Mouse (Mus musculus): ENCODE results near the gene Nebl.
"Not testable (repeated sequence)": the region's sequence is repeated elsewhere in the genome, so short reads cannot be mapped to it uniquely, and the experiment has no call there.

The Nebl gene

DNA sequence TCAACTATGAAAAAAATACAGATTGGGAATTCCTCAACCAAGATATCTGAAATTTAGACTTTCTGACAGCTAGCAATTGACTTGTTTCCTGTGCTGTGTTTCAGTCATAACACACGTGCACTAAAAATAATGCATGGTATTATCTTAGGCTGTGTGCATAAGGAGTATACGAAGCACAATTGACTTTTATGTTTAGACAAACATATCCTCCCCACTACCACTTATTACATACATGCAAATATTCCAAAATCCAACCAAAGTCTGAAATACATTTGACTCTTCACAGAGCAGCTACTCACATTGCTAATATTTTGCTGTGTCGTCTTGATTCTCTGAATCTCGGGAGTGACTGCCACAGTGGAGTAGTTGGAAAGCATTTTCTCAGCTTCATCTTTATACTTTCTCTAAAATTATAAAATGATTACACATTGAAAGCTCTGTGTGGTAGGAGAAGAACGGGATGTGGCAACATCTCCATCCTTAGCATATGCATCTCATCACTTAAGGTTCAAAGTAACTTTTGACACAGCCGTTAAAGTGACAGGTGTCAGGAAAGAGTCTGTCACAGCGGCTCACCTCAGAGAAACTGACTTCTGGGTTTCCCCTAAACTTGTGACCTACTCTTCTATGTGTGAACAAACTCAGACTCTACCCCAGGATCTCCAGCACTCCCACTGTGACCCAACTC is 340.6 kb downstream of the Nebl start:
- peak; percentile 34 to 73 for DNase-seq

DNA sequence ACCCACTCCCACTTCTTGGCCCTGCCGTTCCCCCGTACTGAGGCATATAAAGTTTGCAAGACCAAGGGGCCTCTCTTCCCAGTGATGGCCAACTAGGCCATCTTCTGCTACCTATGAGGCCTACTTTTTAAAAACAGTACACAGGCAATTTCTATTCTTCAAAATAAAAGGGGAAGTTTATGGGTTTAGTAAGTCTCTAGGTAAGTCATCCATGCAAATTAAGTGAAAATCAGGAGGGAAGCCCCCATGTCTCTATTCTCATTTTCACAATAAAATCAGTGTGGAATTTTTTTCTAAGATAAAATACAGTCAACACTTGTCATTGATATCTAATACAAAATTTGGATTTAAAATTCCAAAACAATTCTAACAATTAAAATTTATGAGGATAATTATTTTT is 341.4 kb downstream of the Nebl start:
- DNase-seq, result no peak

DNA sequence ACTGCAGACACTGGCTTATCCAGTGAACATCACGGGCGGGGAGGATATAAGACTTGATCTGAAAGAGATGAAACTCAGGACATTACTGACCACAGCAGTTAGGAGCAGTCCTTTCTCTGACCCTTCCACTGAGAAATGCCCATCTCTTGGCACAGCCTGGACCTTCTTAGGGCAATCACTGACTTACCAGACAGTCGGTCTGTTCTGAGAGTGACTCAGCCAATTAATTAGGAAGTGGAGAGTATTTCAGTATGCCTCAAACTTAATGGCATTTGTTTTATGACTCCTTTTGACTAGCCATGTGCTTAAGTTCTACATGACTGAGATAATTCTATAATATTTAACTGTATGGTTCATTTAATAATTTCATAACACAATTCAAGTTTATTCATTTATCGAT is 341.9 kb downstream of the Nebl start:
- no peak for DNase-seq

DNA sequence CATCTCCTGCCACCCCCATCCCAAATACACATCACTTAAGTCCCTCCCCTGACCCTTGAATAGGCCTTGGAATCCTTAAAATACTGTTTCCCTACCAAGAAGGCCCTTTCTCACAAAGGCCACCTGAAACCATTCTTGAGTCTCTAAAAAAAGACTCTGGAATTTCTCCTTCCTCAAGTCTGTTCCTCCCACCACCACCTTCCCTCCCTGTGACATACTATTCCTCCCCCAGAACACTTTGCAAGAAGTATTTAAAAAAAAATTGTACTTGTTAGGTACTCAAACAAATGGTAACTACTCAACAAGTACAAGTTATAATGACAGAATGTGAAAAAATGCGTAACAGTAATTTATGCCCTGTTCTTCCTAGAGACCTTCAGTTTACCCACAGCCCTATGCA is 349.0 kb downstream of the Nebl start:
- DNase-seq, result no peak

DNA sequence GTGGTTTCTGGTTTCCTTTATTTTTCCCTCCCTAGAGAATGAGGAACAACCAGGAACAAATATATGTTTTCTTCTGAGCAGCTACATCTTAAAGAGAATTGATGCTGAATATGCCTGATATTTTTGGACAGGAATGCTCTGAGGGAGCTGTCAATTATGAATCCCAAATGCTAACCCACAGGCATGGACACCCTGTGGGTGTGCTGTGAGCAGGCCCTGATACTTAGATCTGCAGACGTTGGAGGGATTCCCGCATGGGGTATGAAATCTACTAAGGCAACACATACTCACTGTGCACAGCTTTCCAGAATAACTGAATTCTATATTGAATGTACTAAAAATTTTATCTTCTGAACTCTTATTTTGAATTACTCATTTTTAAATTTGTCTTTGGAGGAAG is 355.3 kb downstream of the Nebl start:
- DNase-seq, result no peak

DNA sequence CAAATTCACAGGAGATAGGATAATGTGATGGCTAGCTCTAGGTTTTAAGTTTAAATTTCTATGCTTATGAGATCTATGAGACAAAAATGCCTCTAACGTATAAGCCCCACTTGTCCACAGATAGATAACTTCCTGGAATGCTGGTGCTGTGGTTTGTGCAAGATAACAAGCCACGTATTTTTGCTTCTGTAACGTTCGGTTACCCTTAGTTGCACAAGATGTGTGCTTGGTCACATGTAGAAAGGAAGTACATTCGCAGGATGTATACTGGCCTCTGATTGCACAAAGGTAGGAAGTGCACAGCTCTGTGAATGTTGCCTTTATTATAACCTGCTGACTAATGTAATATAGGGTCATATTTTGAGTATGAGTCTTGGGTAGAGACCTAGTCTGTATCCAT is 365.6 kb downstream of the Nebl start:
- peak in 1 of 2 experiments; percentile 19 for DNase-seq

DNA sequence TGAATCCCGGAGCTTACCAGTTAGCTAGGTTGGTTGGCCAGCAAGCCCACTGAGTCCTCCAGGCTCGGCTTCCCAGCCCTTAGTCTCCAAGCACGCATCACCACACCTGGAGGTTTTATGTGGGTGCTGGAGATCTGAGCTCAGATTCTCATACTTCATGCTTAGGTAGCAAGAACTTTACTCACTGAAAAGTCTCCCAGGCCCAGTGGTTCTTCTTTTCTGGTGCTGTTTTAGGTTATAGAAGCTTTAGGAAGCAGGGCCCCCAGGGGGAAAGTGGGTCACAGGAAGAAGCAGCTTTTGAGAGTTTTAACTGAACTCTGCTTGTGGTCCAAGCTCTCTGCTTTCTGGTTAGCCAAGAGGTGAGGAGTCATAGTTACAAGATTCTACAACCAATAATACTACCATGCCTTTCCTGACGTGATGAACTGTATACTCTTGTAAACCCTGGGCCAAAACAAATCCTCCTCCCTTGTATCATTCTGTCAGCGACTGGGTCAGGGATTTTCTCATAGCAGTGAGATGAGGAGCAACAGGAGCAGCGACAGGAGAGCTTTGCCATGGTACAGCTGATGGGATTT is 366.2 kb downstream of the Nebl start:
- peak; percentile 23 to 61 for DNase-seq

DNA sequence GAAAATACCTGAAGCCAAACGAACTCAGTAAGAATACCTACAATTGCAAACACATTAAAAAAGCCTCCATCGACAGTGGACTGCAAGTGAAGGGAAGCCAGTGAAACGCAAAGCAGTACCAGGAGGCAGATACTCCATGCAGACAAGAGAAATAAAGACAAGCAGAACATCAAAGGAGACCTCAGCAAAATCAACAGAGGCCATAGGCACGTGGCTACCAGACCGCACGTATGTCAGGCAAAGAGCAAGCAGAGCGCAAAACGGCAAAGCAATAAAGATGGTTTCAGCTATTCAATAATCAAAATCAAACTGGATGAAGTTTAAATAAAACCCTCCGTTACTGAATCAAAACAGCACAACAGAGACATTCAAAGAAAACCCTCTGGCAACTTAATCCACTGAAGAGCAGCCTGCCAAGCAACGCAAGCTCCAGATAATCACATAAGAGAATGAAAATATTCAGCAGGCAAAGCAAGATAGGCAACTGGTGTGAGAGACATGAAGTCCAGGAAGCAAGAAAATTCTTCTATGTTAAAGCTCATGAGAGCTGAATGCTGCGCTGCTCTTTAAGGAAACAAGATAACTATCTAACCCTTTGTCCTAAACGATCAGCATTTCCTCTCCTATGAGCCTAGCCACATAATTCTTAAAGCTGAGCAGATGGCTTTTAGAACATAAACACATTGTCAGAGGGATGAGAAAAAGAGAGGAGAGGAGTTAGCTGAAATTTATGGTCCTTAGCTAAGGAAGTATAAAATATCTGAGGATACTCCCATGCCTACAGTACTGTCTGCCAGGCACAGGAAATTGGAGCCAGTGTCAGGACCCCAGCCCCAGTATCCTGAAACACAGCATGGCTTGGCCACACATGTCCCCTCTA is 367.7 kb downstream of the Nebl start:
- DNase-seq, result peak in 1 of 2 experiments; percentile 33

DNA sequence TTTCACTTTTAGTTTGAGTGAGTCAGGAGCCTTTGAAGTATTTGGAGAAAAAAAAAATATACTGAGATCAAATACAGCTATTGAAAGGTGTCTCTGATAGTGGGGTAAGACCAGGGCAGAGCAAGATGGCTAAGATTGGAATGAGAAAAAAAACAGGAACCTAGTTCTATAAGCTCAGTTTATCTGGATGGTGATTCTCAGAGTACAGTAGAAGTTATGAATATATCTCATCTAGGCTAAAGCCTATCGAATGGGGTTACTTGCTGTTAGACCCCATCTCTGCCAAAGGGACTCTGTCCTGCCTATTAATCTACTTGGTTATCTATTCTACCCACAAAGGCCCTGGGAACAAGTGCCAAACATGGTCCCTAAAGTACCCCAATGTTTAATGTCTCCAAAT is 369.1 kb downstream of the Nebl start:
- no peak for DNase-seq

DNA sequence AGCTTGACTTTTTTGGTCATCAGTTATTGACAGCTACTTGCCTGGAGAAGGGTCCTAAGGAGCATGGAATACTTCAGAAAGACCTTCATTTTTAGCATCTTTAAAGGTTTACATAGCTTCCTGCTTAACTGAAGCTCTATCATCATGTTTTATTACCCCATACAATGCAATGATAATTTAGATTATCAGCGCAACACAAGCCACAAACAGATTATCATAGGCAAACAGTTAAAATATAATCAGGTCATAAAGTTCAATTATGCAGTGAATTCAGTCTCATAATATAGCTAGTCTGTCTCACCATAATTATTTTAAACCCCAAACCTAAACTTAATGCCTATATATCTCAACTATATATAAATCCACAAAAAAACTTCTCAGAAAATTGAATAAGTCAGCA is 386.6 kb downstream of the Nebl start:
- DNase-seq, result no peak

DNA sequence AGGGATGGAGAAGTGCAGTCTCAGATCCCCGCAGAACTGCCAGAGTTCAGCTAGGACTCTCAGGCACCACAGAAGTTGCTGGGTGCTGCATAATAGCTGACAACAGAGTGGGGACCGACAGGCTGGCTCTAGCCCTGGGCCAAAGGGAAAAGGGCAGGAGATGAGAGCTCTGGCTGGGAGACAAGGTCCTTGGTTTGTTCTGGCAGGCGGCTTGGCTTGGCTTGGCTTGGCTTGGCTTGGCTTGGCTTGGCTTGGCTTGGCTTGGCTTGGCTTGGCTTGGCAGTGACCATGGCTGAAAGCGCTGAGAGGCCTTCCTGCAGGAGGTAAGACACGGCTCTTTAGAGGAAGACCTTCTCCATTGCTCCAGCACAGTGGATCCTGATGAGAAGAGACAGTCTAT is 395.8 kb downstream of the Nebl start:
- DNase-seq, result no peak

DNA sequence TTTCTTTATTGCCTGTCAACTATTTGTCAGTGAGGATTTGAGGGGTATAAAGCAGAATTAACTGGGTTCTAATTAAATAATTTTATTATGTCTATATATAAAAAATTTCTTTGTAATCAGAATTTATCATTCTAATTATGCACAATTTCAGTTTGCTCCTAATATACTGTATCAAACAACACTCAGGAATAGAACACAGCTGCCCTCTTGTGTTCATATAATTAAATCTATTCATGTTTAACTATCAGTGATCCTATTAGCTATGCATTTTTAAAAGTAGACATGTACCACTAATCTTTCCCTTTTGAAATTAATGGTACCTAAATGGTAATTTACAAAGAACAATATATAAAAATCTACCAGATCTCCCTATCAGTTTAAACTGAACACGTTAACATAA is 404.7 kb downstream of the Nebl start:
- DNase-seq, result no peak

DNA sequence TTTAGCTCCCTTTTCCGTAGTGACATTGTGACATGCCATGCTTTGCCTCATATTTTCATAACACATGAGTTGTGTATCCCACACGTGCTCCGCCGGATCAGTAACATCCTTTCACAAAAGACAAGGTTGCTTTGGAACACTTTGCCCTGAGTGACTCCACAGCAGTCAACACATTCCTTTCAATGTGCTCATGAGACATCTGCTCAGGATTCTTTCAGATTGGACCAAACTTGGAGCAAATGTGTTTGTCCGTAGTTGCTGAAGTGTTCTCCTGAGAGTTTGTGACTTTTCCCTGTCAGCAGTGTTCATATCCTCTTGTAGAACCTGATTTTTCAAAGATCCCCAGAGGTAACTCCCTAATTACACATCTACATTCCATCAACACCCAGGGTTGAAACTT is 414.4 kb downstream of the Nebl start:
- no peak for DNase-seq

DNA sequence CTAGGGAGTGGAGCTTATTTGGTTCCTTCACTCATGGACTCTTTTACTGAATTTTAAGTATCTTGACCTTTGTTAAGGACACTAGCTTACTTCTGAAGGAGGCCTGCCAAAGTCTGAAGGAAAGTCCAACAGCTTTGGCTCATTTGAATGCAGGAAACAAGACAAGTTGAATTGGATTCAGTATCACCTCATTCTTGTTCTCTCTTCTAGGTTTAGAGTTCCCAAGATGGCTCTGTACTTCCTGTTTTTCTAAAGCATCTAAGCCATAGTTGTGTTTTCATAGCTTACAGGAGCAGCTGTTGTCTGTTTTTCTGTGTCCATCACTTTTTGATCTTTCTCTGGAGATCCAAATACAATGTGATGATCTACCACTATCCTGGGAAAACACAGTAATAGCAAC is 429.9 kb downstream of the Nebl start:
- DNase-seq, result no peak

DNA sequence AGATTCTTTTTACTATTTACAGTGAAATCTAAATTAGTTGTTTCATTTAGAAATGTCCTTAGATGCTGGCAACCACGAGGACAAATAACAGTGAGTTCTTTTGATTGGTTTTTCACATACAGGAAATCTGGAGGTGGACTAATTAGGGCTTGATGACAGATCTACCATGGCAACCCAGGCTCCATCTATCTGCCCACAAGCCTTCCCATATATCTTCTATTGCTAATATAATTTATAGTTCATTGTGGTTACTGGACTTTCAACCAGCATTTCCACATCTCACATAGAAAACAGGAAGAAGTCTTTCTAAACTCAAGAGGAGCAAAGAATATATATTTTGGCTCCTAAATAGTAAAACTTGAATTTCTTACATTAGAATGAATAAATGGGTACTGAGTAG is 433.8 kb downstream of the Nebl start:
- DNase-seq, result no peak

DNA sequence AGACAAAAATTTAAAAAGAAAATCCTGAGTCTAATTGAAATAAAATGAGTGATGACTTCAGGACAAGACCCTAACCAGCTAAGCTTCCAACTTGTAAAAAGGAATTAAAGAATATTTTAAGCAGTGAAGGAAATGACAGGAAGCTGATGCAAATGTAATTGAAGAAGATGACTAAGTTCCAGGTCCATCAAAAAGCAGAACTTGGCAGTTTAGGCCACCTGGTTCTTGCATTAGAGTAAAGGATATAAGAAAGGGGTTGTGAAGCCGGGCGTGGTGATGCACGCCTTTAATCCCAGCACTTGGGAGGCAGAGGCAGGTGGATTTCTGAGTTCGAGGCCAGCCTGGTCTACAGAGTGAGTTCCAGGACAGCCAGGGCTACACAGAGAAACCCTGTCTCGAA is 436.0 kb downstream of the Nebl start:
- DNase-seq, result not testable (repeated sequence)

All from thymus, adult 18-20 months (tissue).